Mouse (Mus musculus) embryonic facial prominence, embryonic 11.5 days (tissue): Measurements from ENCODE around the gene Myoc. TPM values are rescaled to one million over a fixed set of nuclear protein-coding genes. Genes with fewer than 3 reads are reported as not detected.
"Not testable (repeated sequence)": the region's sequence is repeated elsewhere in the genome, so short reads cannot be mapped to it uniquely, and the experiment has no call there.

Experiments used
- ATAC-seq: fragments of 200-750 bp; cut with Nextera tagmentation; replicated peaks from 2 replicates; pipeline ENCODE4 v1.8.0; 2017; ENCODE audit warnings: low read depth; ENCODE audit not compliant: insufficient number of reproducible peaks, low FRiP score, low TSS enrichment
- DNase-seq: peaks from one replicate; pipeline ENCODE4 v3.0.0-alpha.2; 2015; ENCODE audit warnings: low spot score
- H3K27ac ChIP-seq: fragments of 300-500 bp; sonication (generic); replicated peaks from 2 replicates; pipeline ENCODE4 v1.5.1; 2014; ENCODE audit warnings: mild to moderate bottlenecking, low read depth, low read length, control low read depth
- H3K27me3 ChIP-seq: fragments of 300-500 bp; sonication (generic); 2 replicates; pipeline ENCODE4 v1.6.1; 2014; ENCODE audit warnings: mild to moderate bottlenecking, low read length, moderate library complexity, mixed read lengths; ENCODE audit not compliant: control insufficient read depth, insufficient read depth
- H3K36me3 ChIP-seq: fragments of 300-500 bp; sonication (generic); replicated peaks from 2 replicates; pipeline ENCODE4 v1.6.1; 2014; ENCODE audit warnings: low read depth, mild to moderate bottlenecking, low read length, moderate library complexity, mixed read lengths; ENCODE audit not compliant: control insufficient read depth, insufficient read depth
- H3K4me1 ChIP-seq: fragments of 300-500 bp; sonication (generic); 2 replicates; pipeline ENCODE4 v1.6.1; 2014; ENCODE audit warnings: low read length, mixed read lengths; ENCODE audit not compliant: control insufficient read depth, insufficient read depth
- H3K4me2 ChIP-seq: fragments of 300-500 bp; sonication (generic); 2 replicates; pipeline ENCODE4 v1.6.1; 2014; ENCODE audit warnings: low read depth, mild to moderate bottlenecking, control low read depth, low read length, moderate library complexity
- H3K4me3 ChIP-seq: fragments of 300-500 bp; sonication (generic); 2 replicates; pipeline ENCODE4 v1.5.1; 2014; ENCODE audit warnings: low read depth, low read length, control low read depth
- H3K9ac ChIP-seq: fragments of 300-500 bp; sonication (generic); replicated peaks from 2 replicates; pipeline ENCODE4 v1.6.1; 2014; ENCODE audit warnings: mild to moderate bottlenecking, control low read depth, low read length
- H3K9me3 ChIP-seq: fragments of 300-500 bp; sonication (generic); replicated peaks from 2 replicates; pipeline ENCODE4 v1.6.1; 2016; ENCODE audit warnings: mild to moderate bottlenecking, low read length, inconsistent platforms, mixed read lengths; ENCODE audit not compliant: control insufficient read depth
- WGBS: fragments of 180-500 bp; shearing (Covaris S2); extraction: QIAGEN DNeasy Blood & Tissue Kit; methylation state at CpG from one replicate; pipeline ENCODE4 v1.1.7; 2014; 5-methylcytosine and 5-hydroxymethylcytosine counted together
- polyA plus RNA-seq: library from polyadenylated mRNA; unstranded; fragments of >200 nt; fragmentation: Nextera tagmentation; extraction: Ambion mirVana; gene quantifications from 2 replicates; pipeline ENCODE4 v1.2.1, GENCODE M21; 2014

Gene Myoc
- polyA plus RNA-seq, 1 experiment from 2014 or later, result 0.10 TPM

DNA sequence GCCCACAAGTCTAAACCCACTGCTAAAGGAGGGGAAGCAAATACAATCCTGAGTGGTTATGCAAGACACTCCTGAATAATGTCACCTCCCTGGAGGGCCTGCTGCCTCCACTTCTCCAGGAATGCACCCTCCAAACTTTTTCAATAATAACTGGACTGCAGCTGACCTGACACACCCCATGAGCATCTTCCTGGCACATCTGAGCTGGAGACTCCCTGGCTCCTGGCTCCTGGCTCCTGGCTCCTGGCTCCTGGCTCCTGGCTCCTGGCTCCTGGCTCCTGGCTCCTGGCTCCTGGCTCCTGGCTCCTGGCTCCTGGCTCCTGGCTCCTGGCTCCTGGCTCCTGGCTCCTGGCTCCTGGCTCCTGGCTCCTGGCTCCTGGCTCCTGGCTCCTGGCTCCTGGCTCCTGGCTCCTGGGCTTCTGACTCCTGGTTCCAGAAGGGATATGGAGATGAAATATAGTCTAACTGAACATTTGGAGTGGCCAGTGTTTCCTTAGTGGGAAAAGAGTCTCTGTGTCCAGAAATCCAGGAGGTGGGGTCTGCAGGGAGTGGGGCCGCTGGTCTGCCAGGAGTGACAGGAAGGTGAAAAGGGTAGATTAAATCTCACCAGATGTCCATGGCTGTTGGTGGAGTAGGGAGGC, 3.5 kb upstream of the Myoc start:
- not testable (repeated sequence) for DNase-seq, H3K9ac ChIP-seq, H3K36me3 ChIP-seq, H3K4me3 ChIP-seq, H3K27ac ChIP-seq, H3K9me3 ChIP-seq, H3K4me2 ChIP-seq, ATAC-seq, H3K27me3 ChIP-seq, H3K4me1 ChIP-seq
- 23% methylated on average over 1 of the region's 1 CpGs for WGBS

- no peak for DNase-seq
- no peaks in the 10 kb centered on the region for H3K9me3 ChIP-seq
- no peak overlapping the region for H3K27ac ChIP-seq
- WGBS, result 64% methylated on average over 3 of the region's 3 CpGs
- H3K4me3 ChIP-seq, result no peak overlapping the region
- no peak for ATAC-seq
- H3K27me3 ChIP-seq, result no peaks in the 10 kb centered on the region
- no peak overlapping the region for H3K4me2 ChIP-seq
- no peak overlapping the region for H3K9ac ChIP-seq
- H3K36me3 ChIP-seq, result no peaks in the 10 kb centered on the region
- no peaks in the 10 kb centered on the region for H3K4me1 ChIP-seq
These were observed 2.4 kb upstream of the Myoc start for GRCm38 (mm10) chr1:162636516-162636915.

- 78% methylated on average over 4 of the region's 4 CpGs for whole genome bisulfite sequencing
- ATAC-seq, result no peak
- Histone ChIP-seq H3K27ac (no peak overlapping the region), H3K4me1 (no peaks in the 10 kb centered on the region), H3K4me2 (no peak overlapping the region), H3K4me3 (no peak overlapping the region), H3K27me3 (no peaks in the 10 kb centered on the region), H3K36me3 (no peaks in the 10 kb centered on the region), H3K9me3 (no peaks in the 10 kb centered on the region), H3K9ac (no peak overlapping the region)
- DNase-seq, result no peak
These were observed 420 bp upstream of the Myoc start for GRCm38 (mm10) chr1:162638535-162638934.

GRCm38 (mm10) chr1:162639861-162640260, 906 bp downstream of the Myoc start:
- ATAC-seq, result no peak
- WGBS, result 97% methylated on average over 1 of the region's 1 CpGs

GRCm38 (mm10) chr1:162642591-162642990, 3.6 kb downstream of the Myoc start:
- ATAC-seq (peak; percentile 48; the same call in 1 of the 2 replicates), DNase-seq (no peak)
- 86% methylated on average over 3 of the region's 3 CpGs for WGBS
- Histone ChIP-seq H3K4me2 (no peak overlapping the region), H3K4me1 (no peaks in the 10 kb centered on the region), H3K9ac (no peak overlapping the region), H3K27ac (no peak overlapping the region), H3K27me3 (no peaks in the 10 kb centered on the region), H3K4me3 (no peak overlapping the region), H3K36me3 (no peaks in the 10 kb centered on the region), H3K9me3 (no peaks in the 10 kb centered on the region)

More at GRCm38 (mm10) chr1:162639861-162640260, 906 bp downstream of the Myoc start:
- DNase-seq, result no peak
- no peaks in the 10 kb centered on the region for H3K9me3 ChIP-seq
- no peak overlapping the region for H3K4me2 ChIP-seq
- no peaks in the 10 kb centered on the region for H3K36me3 ChIP-seq
- no peaks in the 10 kb centered on the region for H3K27me3 ChIP-seq
- H3K4me1 ChIP-seq, result no peaks in the 10 kb centered on the region
- H3K4me3 ChIP-seq, result no peak overlapping the region
- H3K27ac ChIP-seq, result no peak overlapping the region
- no peak overlapping the region for H3K9ac ChIP-seq

DNA sequence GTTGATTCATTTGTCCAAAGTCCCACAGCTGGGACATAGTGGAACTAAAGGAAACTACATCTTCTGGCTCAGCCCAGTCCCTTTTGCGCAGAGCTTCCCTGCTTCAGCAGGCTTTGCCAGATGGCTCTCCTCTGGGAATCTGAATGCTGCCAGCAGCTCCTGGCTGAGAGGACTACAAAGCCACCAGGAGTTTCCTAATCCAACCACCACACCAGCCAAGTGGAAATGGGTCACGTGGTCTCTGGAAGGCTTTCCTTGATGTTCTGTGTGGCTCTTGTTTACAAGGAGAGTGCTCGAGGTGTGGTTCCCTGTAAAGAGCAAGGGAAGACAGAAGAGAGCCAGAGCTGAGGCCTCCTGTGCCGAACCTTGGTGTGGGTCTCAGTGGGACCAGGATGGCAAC, 4.8 kb downstream of the Myoc start:
- H3K4me2 ChIP-seq, result no peak overlapping the region
- no peak overlapping the region for H3K4me3 ChIP-seq
- no peaks in the 10 kb centered on the region for H3K36me3 ChIP-seq
- no peaks in the 10 kb centered on the region for H3K9me3 ChIP-seq
- ATAC-seq (no peak), DNase-seq (no peak)
- H3K27ac ChIP-seq, result no peak overlapping the region
- H3K4me1 ChIP-seq, result no peaks in the 10 kb centered on the region
- 48% methylated on average over 4 of the region's 4 CpGs for WGBS
- H3K27me3 ChIP-seq, result no peaks in the 10 kb centered on the region
- no peak overlapping the region for H3K9ac ChIP-seq

DNA sequence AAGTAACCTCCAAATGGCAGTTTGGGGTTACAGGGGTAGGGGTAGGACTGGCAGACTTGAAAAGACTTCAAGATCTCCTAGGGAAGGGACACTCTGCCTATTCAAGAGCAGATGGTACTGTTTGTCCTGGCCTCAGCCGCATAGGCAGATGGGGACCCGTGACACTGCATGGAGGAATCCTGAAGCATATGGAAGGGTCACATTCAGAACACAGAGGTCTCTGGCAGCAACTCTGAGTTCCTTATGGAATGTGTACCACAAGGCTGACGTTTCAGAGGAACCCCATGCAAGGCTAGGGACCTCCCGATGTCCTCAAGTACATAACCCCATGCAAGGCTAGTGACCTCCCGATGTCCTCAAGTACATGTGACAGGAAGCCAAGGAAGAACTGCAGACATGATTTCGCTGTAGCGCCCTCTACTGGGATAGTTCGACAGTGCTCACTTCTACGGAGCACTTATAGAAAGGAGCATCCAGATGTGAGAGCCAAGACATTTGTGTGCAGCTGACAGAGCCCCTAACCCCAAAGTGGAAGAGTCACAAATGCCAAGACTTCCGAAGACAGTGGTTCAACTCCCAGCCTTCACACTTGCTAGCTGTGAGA, 7.2 kb downstream of the Myoc start:
- WGBS, result 78% methylated on average over 10 of the region's 10 CpGs
- ATAC-seq (no peak), DNase-seq (no peak)
- no peaks in the 10 kb centered on the region for H3K27me3 ChIP-seq
- H3K4me1 ChIP-seq, result no peaks in the 10 kb centered on the region
- H3K27ac ChIP-seq, result no peak overlapping the region
- no peak overlapping the region for H3K9ac ChIP-seq
- H3K36me3 ChIP-seq, result no peaks in the 10 kb centered on the region
- no peak overlapping the region for H3K4me3 ChIP-seq
- no peak overlapping the region for H3K4me2 ChIP-seq
- H3K9me3 ChIP-seq, result no peaks in the 10 kb centered on the region

DNA sequence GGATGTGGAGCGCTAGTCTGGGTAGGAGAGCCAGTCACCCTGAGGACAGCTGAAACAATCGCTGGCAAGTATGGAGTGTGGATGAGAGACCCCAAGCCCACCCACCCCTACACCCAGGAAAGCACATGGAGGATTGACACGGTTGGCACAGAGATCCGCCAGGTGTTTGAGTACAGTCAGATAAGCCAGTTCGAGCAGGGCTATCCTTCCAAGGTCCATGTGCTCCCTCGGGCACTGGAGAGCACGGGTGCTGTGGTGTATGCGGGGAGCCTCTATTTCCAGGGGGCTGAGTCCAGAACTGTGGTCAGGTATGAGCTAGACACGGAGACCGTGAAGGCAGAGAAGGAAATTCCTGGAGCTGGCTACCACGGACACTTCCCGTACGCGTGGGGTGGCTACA, 9.5 kb downstream of the Myoc start:
- ATAC-seq (no peak), DNase-seq (no peak)
- WGBS, result 94% methylated on average over 14 of the region's 14 CpGs
- H3K9ac ChIP-seq, result no peak overlapping the region
- no peak overlapping the region for H3K27ac ChIP-seq
- no peaks in the 10 kb centered on the region for H3K36me3 ChIP-seq
- H3K4me3 ChIP-seq, result no peak overlapping the region
- no peaks in the 10 kb centered on the region for H3K27me3 ChIP-seq
- no peaks in the 10 kb centered on the region for H3K4me1 ChIP-seq
- H3K4me2 ChIP-seq, result no peak overlapping the region
- H3K9me3 ChIP-seq, result no peaks in the 10 kb centered on the region
